Mouse (Mus musculus) intestine, postnatal 0 days (tissue): ENCODE results near the gene Enho. TPM values are rescaled to one million over a fixed set of nuclear protein-coding genes. Genes with fewer than 3 reads are reported as not detected.
A peak's percentile ranks its signal among the peaks of the same experiment; 100 is the strongest.

Experiments used
- ATAC-seq: fragments of 200-750 bp; cut with Nextera tagmentation; 2 replicates; pipeline ENCODE4 v1.8.0; 2017; ENCODE audit warnings: mild to moderate bottlenecking, moderate TSS enrichment, moderate library complexity
- H3K27ac ChIP-seq: fragments of 300-500 bp; sonication (generic); 2 replicates; pipeline ENCODE4 v1.5.1; 2014; ENCODE audit warnings: mild to moderate bottlenecking, low read depth, low read length, moderate library complexity
- H3K27me3 ChIP-seq: fragments of 300-500 bp; sonication (generic); replicated peaks from 2 replicates; pipeline ENCODE4 v1.6.1; 2014; ENCODE audit warnings: low read length, mixed read lengths; ENCODE audit not compliant: control insufficient read depth, insufficient read depth
- H3K36me3 ChIP-seq: fragments of 300-500 bp; sonication (generic); 2 replicates; pipeline ENCODE4 v1.6.1; 2014; ENCODE audit warnings: mild to moderate bottlenecking, moderate library complexity; ENCODE audit not compliant: control insufficient read depth, insufficient read depth
- H3K4me1 ChIP-seq: fragments of 300-500 bp; sonication (generic); replicated peaks from 2 replicates; pipeline ENCODE4 v1.6.1; 2014; ENCODE audit warnings: antibody characterized with exemption, low read length, mixed read lengths; ENCODE audit not compliant: control insufficient read depth, insufficient read depth
- H3K4me2 ChIP-seq: fragments of 300-500 bp; sonication (generic); replicated peaks from 2 replicates; pipeline ENCODE4 v1.6.1; 2014; ENCODE audit warnings: low read depth, mild to moderate bottlenecking, moderate library complexity
- H3K4me3 ChIP-seq: fragments of 300-500 bp; sonication (generic); 2 replicates; pipeline ENCODE4 v1.5.1; 2014; ENCODE audit warnings: low read depth, low read length
- H3K9ac ChIP-seq: fragments of 300-500 bp; sonication (generic); 2 replicates; pipeline ENCODE4 v1.6.1; 2014; ENCODE audit warnings: mild to moderate bottlenecking, low read depth, low read length
- H3K9me3 ChIP-seq: fragments of 300-500 bp; sonication (generic); 2 replicates; pipeline ENCODE4 v1.6.1; 2016; ENCODE audit warnings: mixed run types; ENCODE audit not compliant: control insufficient read depth
- CTCF ChIP-seq: sonication (generic); IDR thresholded peaks from 2 replicates; pipeline ENCODE4 v1.5.1; 2016; ENCODE audit warnings: low read depth, mild to moderate bottlenecking, control low read depth, antibody characterized with exemption, moderate library complexity
- WGBS: fragments of 180-500 bp; shearing (Covaris S2); extraction: QIAGEN DNeasy Blood & Tissue Kit; methylation state at CpG from one replicate; pipeline ENCODE4 v1.1.7; 2014; 5-methylcytosine and 5-hydroxymethylcytosine counted together
- polyA plus RNA-seq: library from polyadenylated mRNA; unstranded; fragments of >200 nt; fragmentation: Nextera tagmentation; extraction: Ambion mirVana; gene quantifications from 2 replicates; pipeline ENCODE4 v1.2.1, GENCODE M21; 2015

The Enho gene
- polyA plus RNA-seq, 1 experiment from 2014 or later: 8.6 TPM

DNA sequence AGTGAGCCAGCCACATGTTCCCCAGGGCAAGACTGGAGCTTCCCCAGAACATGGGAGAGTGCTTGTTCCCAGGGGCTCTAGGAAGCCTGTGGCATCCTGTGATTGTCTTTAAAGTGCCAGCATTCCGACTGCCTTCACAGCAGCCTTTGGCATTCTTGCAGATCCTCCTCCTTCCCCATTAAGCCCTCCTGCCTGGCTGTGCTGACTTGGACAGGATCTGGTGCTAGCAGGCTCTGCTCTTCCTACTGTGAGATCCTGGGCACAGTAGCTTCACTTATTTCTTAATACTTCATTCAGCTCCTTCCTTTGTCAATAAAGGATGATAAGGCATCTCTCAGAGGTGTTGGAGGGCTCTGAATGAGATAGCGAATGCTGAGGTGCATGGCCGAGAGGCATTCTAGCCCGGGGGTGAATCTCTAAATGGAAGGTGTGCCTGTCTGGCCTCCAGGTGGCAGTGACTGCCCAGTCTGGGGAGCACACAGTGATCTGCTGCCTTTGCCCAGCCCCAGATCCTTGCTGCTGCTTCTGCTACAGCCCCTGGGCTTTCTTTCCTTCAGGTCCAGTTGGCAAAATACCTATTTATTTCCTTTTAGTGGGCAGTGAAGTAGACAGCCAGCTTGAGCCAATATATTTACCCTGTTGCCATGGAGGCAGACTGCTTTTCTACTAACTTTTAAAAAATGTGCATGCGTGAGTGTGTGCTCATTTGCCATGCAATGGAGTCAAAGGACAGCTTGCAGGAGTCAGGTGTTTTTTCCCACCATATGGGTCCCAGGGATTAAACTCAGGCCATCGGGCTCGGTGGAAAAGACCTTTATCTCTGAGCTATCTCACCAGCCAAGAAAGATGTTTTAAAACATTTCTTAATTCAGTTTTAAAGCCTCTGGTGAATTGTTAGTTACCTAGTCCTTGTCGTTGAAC is 35.4 kb downstream of the Enho start:
- H3K9me3 ChIP-seq: no peaks in the 10 kb centered on the region
- no peak overlapping the region for H3K4me3 ChIP-seq
- H3K36me3 ChIP-seq: no peaks in the 10 kb centered on the region
- no peaks in the 10 kb centered on the region for H3K4me1 ChIP-seq
- H3K27ac ChIP-seq: no peak overlapping the region
- H3K9ac ChIP-seq: no peak overlapping the region
- TF ChIP-seq CTCF: peak; percentile 63
- 0 out of 2 replicates have a peak, but pooled peaks cover 4% of the 10 kb centered on the region for H3K27me3 ChIP-seq
- no peak overlapping the region for H3K4me2 ChIP-seq
- 41% methylated on average over 8 of the region's 8 CpGs for WGBS
- ATAC-seq: no peak

DNA sequence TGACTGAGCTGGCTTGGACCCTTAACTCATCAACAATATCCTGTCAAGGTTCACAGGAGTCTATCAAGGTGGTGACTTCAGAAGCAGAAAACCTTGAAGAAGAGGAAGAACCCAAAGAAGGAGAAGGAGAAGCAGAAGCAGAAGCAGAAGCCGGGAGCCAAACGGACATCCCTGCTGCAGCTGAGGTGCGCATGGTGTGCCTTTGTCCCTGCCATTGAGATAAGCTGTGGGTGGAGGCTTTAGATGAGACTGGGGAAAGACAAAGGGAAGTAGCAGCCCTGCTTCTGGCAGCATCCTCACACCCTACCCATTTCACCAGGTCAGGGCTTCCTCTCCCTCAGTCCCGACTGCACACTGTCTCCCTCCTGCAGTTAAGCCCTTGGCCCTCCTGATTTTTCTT is 37.3 kb downstream of the Enho start:
- H3K9me3 ChIP-seq: no peaks in the 10 kb centered on the region
- 52% methylated on average over 4 of the region's 4 CpGs for WGBS
- H3K4me2 ChIP-seq: no peak overlapping the region
- no peaks in the 10 kb centered on the region for H3K36me3 ChIP-seq
- no peak overlapping the region for H3K27ac ChIP-seq
- no peak for ATAC-seq
- no peak overlapping the region for H3K9ac ChIP-seq
- no peaks in the 10 kb centered on the region for H3K27me3 ChIP-seq
- no peaks in the 10 kb centered on the region for H3K4me1 ChIP-seq
- no peak for TF ChIP-seq CTCF
- H3K4me3 ChIP-seq: no peak overlapping the region

Other genes starting within 250 kb of the Enho start
- gene Kif24, start 175.4 kb downstream of the Enho start, polyA plus RNA-seq: 1.3 and 1.4 TPM in 2 replicates
- gene Nudt2, start 175.2 kb downstream of the Enho start, polyA plus RNA-seq: 34.9 and 35.7 TPM in 2 replicates
- 11.6 and 13.7 TPM in 2 replicates for gene AI464131, start 137.2 kb downstream of the Enho start, polyA plus RNA-seq
- 0.52 and 2.0 TPM in 2 replicates for gene 1110017D15Rik, start 123.0 kb downstream of the Enho start, polyA plus RNA-seq
- gene Fam219a, start 70.8 kb downstream of the Enho start, polyA plus RNA-seq: 3.2 and 4.9 TPM in 2 replicates
- gene Dnaic1, start 70.5 kb downstream of the Enho start, polyA plus RNA-seq: 2.3 and 3.4 TPM in 2 replicates
- 1.9 and 2.8 TPM in 2 replicates for gene Cntfr, start 56.8 kb upstream of the Enho start, polyA plus RNA-seq
- gene Il11ra1, start 59.7 kb upstream of the Enho start, polyA plus RNA-seq: 63.8 and 63.9 TPM in 2 replicates
- gene Rpp25l, start 73.2 kb upstream of the Enho start, polyA plus RNA-seq: 47.4 and 51.3 TPM in 2 replicates
- 127 and 144 TPM in 2 replicates for gene Dctn3, start 82.8 kb upstream of the Enho start, polyA plus RNA-seq
- gene Arid3c, start 90.8 kb upstream of the Enho start, polyA plus RNA-seq: not detected in 2 replicates
- gene Galt, start 114.9 kb upstream of the Enho start, polyA plus RNA-seq: 90.5 and 105 TPM in 2 replicates
- 46.4 and 50.6 TPM in 2 replicates for gene Sigmar1, start 115.8 kb upstream of the Enho start, polyA plus RNA-seq
- 21.5 and 21.9 TPM in 2 replicates for gene Ccl27a, start 133.9 kb upstream of the Enho start, polyA plus RNA-seq